Mouse (Mus musculus) heart, postnatal 4 days (tissue): ENCODE data around the gene Zbtb8b. TPM values are rescaled to one million over a fixed set of nuclear protein-coding genes. Genes with fewer than 3 reads are reported as not detected.
"Not testable (repeated sequence)": the region's sequence is repeated elsewhere in the genome, so short reads cannot be mapped to it uniquely, and the experiment has no call there.

Experiments
- DNase-seq: peaks from one replicate; pipeline ENCODE4 v3.0.0; 2021
- total RNA-seq, 2 experiments: library from RNA; stranded (reverse); gene quantifications; 2 replicates each; pipeline ENCODE4 v1.2.3; 2021

Gene Zbtb8b
- total RNA-seq: 1 to 10 TPM in 1 of 2 experiments, under 1 TPM in 1; 0.92 to 1.2 TPM

GRCm38 (mm10) chr4:129440340-129441063, at the start of gene Zbtb8b:
Zbtb8b (minus strand) TSS chr4:129440853.
- DNase-seq: peak; percentile 28

- no peak for DNase-seq
Observed at GRCm38 (mm10) chr4:129481090-129481489, 40.4 kb upstream of the Zbtb8b start.

- DNase-seq: no peak
Observed at GRCm38 (mm10) chr4:129479863-129480262, 39.2 kb upstream of the Zbtb8b start.

- no peak for DNase-seq
Observed at GRCm38 (mm10) chr4:129476047-129476446, 35.4 kb upstream of the Zbtb8b start.

GRCm38 (mm10) chr4:129464286-129464815, 23.7 kb upstream of the Zbtb8b start:
- DNase-seq: no peak

- no peak for DNase-seq
Observed at GRCm38 (mm10) chr4:129463097-129464059, 22.7 kb upstream of the Zbtb8b start.

- DNase-seq: no peak
Observed at GRCm38 (mm10) chr4:129462118-129462517, 21.5 kb upstream of the Zbtb8b start.

GRCm38 (mm10) chr4:129461183-129461960, 20.7 kb upstream of the Zbtb8b start, which contains the start of gene Bsdc1:
Bsdc1 (plus strand) TSS chr4:129461581.
- DNase-seq: peak; percentile 100

- DNase-seq: no peak
Observed at GRCm38 (mm10) chr4:129460827-129461182, 20.2 kb upstream of the Zbtb8b start.

GRCm38 (mm10) chr4:129459726-129460125, 19.1 kb upstream of the Zbtb8b start:
- no peak for DNase-seq

- DNase-seq: not testable (repeated sequence)
Observed at GRCm38 (mm10) chr4:129457311-129457710, 16.7 kb upstream of the Zbtb8b start.

- DNase-seq: no peak
Observed at GRCm38 (mm10) chr4:129456126-129456525, 15.5 kb upstream of the Zbtb8b start.

- DNase-seq: peak; percentile 69
Observed at GRCm38 (mm10) chr4:129455265-129455664, 14.6 kb upstream of the Zbtb8b start.

- no peak for DNase-seq
Observed at GRCm38 (mm10) chr4:129451471-129452169, 11.0 kb upstream of the Zbtb8b start.

- DNase-seq: no peak
Observed at GRCm38 (mm10) chr4:129450851-129451250, 10.2 kb upstream of the Zbtb8b start.

- no peak for DNase-seq
Observed at GRCm38 (mm10) chr4:129448713-129449112, 8.1 kb upstream of the Zbtb8b start.

GRCm38 (mm10) chr4:129447778-129448563, 7.3 kb upstream of the Zbtb8b start:
- no peak for DNase-seq

GRCm38 (mm10) chr4:129447360-129447759, 6.7 kb upstream of the Zbtb8b start:
- no peak for DNase-seq

GRCm38 (mm10) chr4:129441145-129441544, 492 bp upstream of the Zbtb8b start:
- no peak for DNase-seq

GRCm38 (mm10) chr4:129418321-129418720, 22.3 kb downstream of the Zbtb8b start:
- DNase-seq: no peak

- no peak for DNase-seq
Observed at GRCm38 (mm10) chr4:129416478-129416877, 24.2 kb downstream of the Zbtb8b start.
